Mouse (Mus musculus) heart, adult 2 months (tissue): ENCODE results near the gene Mob3b.

Experiments used
- CTCF ChIP-seq: fragments of 200-600 bp; IDR thresholded peaks from 2 replicates; pipeline ENCODE4 v1.8.1; 2022; ENCODE audit warnings: antibody characterized with exemption, mild to moderate bottlenecking, moderate library complexity
- EP300 ChIP-seq: fragments of 200-500 bp; IDR thresholded peaks from 2 replicates; pipeline ENCODE4 v1.6.1; 2011; ENCODE audit warnings: low read depth, low read length, control low read depth; ENCODE audit not compliant: insufficient read depth

DNA sequence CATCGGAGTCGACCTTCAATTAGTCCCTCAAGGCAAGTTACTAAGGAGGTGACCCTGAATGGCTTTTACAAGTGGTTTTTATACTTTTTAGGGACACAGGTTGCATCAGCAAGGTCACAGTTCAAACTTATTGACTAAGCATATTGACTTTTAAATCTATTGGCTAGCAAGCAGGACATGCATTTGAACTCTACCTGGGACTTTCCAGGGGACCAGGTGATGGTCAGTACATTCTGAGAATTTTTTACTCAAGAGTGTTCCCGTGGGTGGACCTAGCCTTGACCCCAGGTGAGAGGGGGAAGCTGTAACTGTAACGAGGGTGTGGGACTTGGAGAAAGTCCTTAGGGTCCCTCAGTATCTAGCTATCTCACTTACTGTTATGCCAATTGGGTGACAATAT lies 256.1 kb downstream of the Mob3b start:
- TF ChIP-seq CTCF (no peak), EP300 (no peak)
